Mouse (Mus musculus): ENCODE data around the gene Rtn2.
A peak's percentile ranks its signal among the peaks of the same experiment; 100 is the strongest.

DNA sequence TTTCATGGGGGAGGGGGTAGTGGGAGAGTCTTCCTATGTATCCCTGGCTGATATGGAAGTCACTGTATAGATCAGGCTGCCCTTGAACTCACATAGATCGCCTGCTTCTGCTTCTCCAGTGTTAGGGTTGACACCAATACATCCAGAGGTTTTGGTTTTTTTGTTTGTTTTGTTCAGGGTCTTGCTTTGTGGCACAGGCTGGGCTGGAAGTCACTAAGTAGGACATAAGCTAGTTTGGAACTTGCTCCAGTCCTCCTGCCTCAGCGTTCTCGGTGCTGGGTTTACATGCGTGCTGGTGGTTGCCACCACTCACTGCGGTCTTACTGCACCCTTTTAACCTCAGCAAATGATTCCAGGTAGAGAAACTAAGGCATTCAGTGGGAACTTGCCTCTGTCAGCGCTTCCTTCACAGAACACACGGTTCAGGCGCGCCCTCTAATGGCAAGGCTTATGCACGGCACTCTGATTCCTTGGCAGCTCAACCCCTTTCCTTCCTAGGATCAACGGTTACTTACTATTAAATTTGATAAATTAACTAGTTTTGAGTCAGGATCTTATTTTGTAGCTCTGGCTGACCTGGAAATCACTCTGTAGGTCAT is 60.9 kb downstream of the Rtn2 start:
- no peak for TF ChIP-seq EP300 (IDR thresholded peaks at IDR 0.05; ENCODE audit: insufficient read depth, low read depth, low read length)
- TF ChIP-seq CTCF (IDR thresholded peaks at IDR 0.05; ENCODE audit: low read depth, low read length): peak; percentile 96
- no peak for TF ChIP-seq POLR2A (IDR thresholded peaks at IDR 0.05; ENCODE audit: insufficient read depth, low read length)

All from ES-Bruce4 (cell line).